Mouse (Mus musculus): ENCODE results near the gene Prss16. TPM values are rescaled to one million over a fixed set of nuclear protein-coding genes. Genes with fewer than 3 reads are reported as not detected.

Prss16 gene
- polyA plus RNA-seq, 1 experiment from 2014 or later, result not detected

DNA sequence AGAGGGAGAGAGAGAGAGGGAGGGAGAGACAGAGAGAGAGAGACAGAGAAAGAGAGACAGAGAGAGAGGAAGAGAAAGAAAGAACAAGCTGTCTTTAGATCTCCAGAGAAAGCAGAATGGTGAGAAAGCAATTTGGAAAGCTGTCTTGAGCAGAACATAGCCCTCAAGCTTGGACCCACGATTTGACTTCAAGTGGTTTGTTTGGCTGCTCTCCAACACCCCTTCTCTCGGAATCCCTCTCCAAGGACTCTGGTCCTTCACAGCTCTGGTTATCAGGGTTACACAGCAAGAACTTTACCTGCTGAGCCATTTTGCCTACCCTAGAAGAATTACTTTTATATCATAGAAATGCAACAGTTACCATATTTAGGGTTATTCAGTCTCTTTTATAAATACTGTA is 39.7 kb downstream of the Prss16 start:
- H3K27ac ChIP-seq (replicated peaks), result no peak overlapping the region
- H3K36me3 ChIP-seq, result no peaks in the 10 kb centered on the region
- 66% methylated on average over 2 of the region's 2 CpGs for WGBS
- H3K27me3 ChIP-seq (ENCODE audit: low read depth, poor library complexity, severe bottlenecking), result no peaks in the 10 kb centered on the region
- no peaks in the 10 kb centered on the region for H3K9me3 ChIP-seq (replicated peaks)
- no peaks in the 10 kb centered on the region; the same call in 1 of the 2 replicates for H3K4me1 ChIP-seq
- DNase-seq (ENCODE audit: low spot score), result no peak
- H3K4me3 ChIP-seq, result no peak overlapping the region

DNA sequence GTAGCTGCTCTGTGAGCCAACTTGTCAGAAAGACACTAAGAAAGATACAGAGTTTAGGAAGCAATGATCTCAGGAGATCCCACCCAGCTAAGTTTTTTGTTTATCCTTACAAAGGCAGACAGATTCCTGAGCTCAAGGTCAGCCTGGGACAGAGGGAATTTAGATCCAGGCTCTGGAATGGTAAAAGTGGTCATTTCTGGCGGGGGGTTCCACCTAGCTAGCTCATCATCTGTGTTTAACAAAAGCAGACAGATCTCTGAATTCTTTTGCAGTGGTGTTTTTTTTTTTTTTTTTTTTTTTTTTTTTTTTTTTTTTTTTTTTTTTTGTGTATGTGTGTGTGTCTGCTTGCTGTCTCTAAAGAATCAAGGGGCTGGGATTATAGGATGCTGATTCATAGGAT is 40.3 kb downstream of the Prss16 start:
- DNase-seq (ENCODE audit: low spot score), result no peak
- no peak overlapping the region for H3K4me3 ChIP-seq
- H3K36me3 ChIP-seq, result peaks cover 4% of the 10 kb centered on the region
- 50% methylated on average over 1 of the region's 1 CpGs for WGBS
- H3K4me1 ChIP-seq, result no peaks in the 10 kb centered on the region; the same call in 1 of the 2 replicates
- H3K9me3 ChIP-seq (replicated peaks), result no peaks in the 10 kb centered on the region
- no peak overlapping the region for H3K27ac ChIP-seq (replicated peaks)
- no peaks in the 10 kb centered on the region for H3K27me3 ChIP-seq (ENCODE audit: low read depth, poor library complexity, severe bottlenecking)

Small RNA genes within 50 kb of the gene (microRNA-seq; reads per million reads assigned to microRNA genes)
- gene Gm44390 (not detected), gene Gm44486 (not detected)

Other genes with a start within 250 kb of the Prss16 start
- gene Hist1h1b, start 229.1 kb downstream of the Prss16 start, polyA plus RNA-seq (2016; fragmentation: Nextera tagmentation; extraction: Ambion mirVana), result 31.5 and 37.7 TPM in 2 replicates
- 114 and 126 TPM in 2 replicates for gene Hist1h3i, start 226.4 kb downstream of the Prss16 start, polyA plus RNA-seq (2016; fragmentation: Nextera tagmentation; extraction: Ambion mirVana)
- gene Hist1h2an, start 222.5 kb downstream of the Prss16 start, polyA plus RNA-seq (2016; fragmentation: Nextera tagmentation; extraction: Ambion mirVana), result 11.7 and 15.4 TPM in 2 replicates
- gene Hist1h2bp, start 222.3 kb downstream of the Prss16 start, polyA plus RNA-seq (2016; fragmentation: Nextera tagmentation; extraction: Ambion mirVana), result 3.9 and 4.2 TPM in 2 replicates
- 15.4 and 17.4 TPM in 2 replicates for gene Hist1h2bq, start 199.5 kb downstream of the Prss16 start, polyA plus RNA-seq (2016; fragmentation: Nextera tagmentation; extraction: Ambion mirVana)
- gene Hist1h2ao, start 199.3 kb downstream of the Prss16 start, polyA plus RNA-seq (2016; fragmentation: Nextera tagmentation; extraction: Ambion mirVana), result 1.6 TPM in 1 of 2 replicates, not detected in the other
- gene Hist1h4m, start 198.0 kb downstream of the Prss16 start, polyA plus RNA-seq (2016; fragmentation: Nextera tagmentation; extraction: Ambion mirVana), result not detected in 2 replicates
- 7.7 and 10.8 TPM in 2 replicates for gene Hist1h4n, start 177.5 kb downstream of the Prss16 start, polyA plus RNA-seq (2016; fragmentation: Nextera tagmentation; extraction: Ambion mirVana)
- 5,863 and 6,710 TPM in 2 replicates for gene Hist1h2ap, start 176.2 kb downstream of the Prss16 start, polyA plus RNA-seq (2016; fragmentation: Nextera tagmentation; extraction: Ambion mirVana)
- gene Hist1h2br, start 176.0 kb downstream of the Prss16 start, polyA plus RNA-seq (2016; fragmentation: Nextera tagmentation; extraction: Ambion mirVana), result 15.6 and 19.0 TPM in 2 replicates
- gene Zfp184, start 64.6 kb downstream of the Prss16 start, polyA plus RNA-seq (2016; fragmentation: Nextera tagmentation; extraction: Ambion mirVana), result 23.8 and 24.8 TPM in 2 replicates
- 0.11 TPM in 1 of 2 replicates, not detected in the other for gene Pom121l2, start 28.5 kb downstream of the Prss16 start, polyA plus RNA-seq (2016; fragmentation: Nextera tagmentation; extraction: Ambion mirVana)
- 10.6 and 11.4 TPM in 2 replicates for gene Hist1h2ah, start 25.8 kb upstream of the Prss16 start, polyA plus RNA-seq (2016; fragmentation: Nextera tagmentation; extraction: Ambion mirVana)
- gene Hist1h2bk, start 26.1 kb upstream of the Prss16 start, polyA plus RNA-seq (2016; fragmentation: Nextera tagmentation; extraction: Ambion mirVana), result 9.4 and 9.7 TPM in 2 replicates
- 51.3 and 52.5 TPM in 2 replicates for gene Hist1h4i, start 31.6 kb upstream of the Prss16 start, polyA plus RNA-seq (2016; fragmentation: Nextera tagmentation; extraction: Ambion mirVana)
- gene Hist1h2ag, start 33.2 kb upstream of the Prss16 start, polyA plus RNA-seq (2016; fragmentation: Nextera tagmentation; extraction: Ambion mirVana), result 64.8 and 64.9 TPM in 2 replicates
- gene Hist1h2bj, start 33.5 kb upstream of the Prss16 start, polyA plus RNA-seq (2016; fragmentation: Nextera tagmentation; extraction: Ambion mirVana), result 14.7 and 16.2 TPM in 2 replicates
- not detected in 2 replicates for gene Vmn1r188, start 74.7 kb upstream of the Prss16 start, polyA plus RNA-seq (2016; fragmentation: Nextera tagmentation; extraction: Ambion mirVana)
- gene Vmn1r189, start 96.1 kb upstream of the Prss16 start, polyA plus RNA-seq (2016; fragmentation: Nextera tagmentation; extraction: Ambion mirVana), result not detected in 2 replicates
- not detected in 2 replicates for gene Vmn1r191, start 174.2 kb upstream of the Prss16 start, polyA plus RNA-seq (2016; fragmentation: Nextera tagmentation; extraction: Ambion mirVana)
- gene Vmn1r192, start 181.4 kb upstream of the Prss16 start, polyA plus RNA-seq (2016; fragmentation: Nextera tagmentation; extraction: Ambion mirVana), result not detected in 2 replicates
- gene Vmn1r193, start 213.4 kb upstream of the Prss16 start, polyA plus RNA-seq (2016; fragmentation: Nextera tagmentation; extraction: Ambion mirVana), result not detected in 2 replicates
- gene Vmn1r194, start 234.5 kb upstream of the Prss16 start, polyA plus RNA-seq (2016; fragmentation: Nextera tagmentation; extraction: Ambion mirVana), result not detected in 2 replicates